Mouse (Mus musculus) kidney, adult 2 months (tissue): Measurements from ENCODE around the gene Grk4. TPM values are rescaled to one million over a fixed set of nuclear protein-coding genes. Genes with fewer than 3 reads are reported as not detected.

Experiments used
- DNase-seq: peaks from one replicate; pipeline ENCODE4 v3.0.0; 2021
- H3K27ac ChIP-seq: fragments of 200-500 bp; 2 replicates; pipeline ENCODE4 v1.5.1; 2012; ENCODE audit warnings: low read depth, low read length, control low read depth, inconsistent platforms; ENCODE audit not compliant: insufficient read depth
- H3K27me3 ChIP-seq: fragments of 200-500 bp; replicated peaks from 2 replicates; pipeline ENCODE4 v1.6.1; 2012; ENCODE audit warnings: mild to moderate bottlenecking, moderate library complexity, low read length, inconsistent platforms; ENCODE audit not compliant: control insufficient read depth, insufficient read depth
- H3K36me3 ChIP-seq: fragments of 200-500 bp; 2 replicates; pipeline ENCODE4 v1.6.1; 2012; ENCODE audit warnings: mild to moderate bottlenecking, moderate library complexity, low read length, inconsistent platforms; ENCODE audit not compliant: control insufficient read depth, insufficient read depth
- H3K4me1 ChIP-seq: fragments of 200-500 bp; 2 replicates; pipeline ENCODE4 v1.6.1; 2011; ENCODE audit warnings: low read length; ENCODE audit not compliant: control insufficient read depth, insufficient read depth
- H3K4me3 ChIP-seq: fragments of 200-500 bp; 2 replicates; pipeline ENCODE4 v1.5.1; 2011; ENCODE audit warnings: mild to moderate bottlenecking, low read depth, low read length, control low read depth; ENCODE audit not compliant: insufficient read depth
- CTCF ChIP-seq: fragments of 200-500 bp; conservative IDR thresholded peaks from 2 replicates; pipeline ENCODE4 v1.5.1; 2011; ENCODE audit warnings: low read depth, mild to moderate bottlenecking, control low read depth, low read length, moderate library complexity, mixed read lengths; ENCODE audit not compliant: insufficient read depth, insufficient read length
- POLR2A ChIP-seq: fragments of 200-500 bp; IDR thresholded peaks from one replicate; pipeline ENCODE4 v1.6.1; 2011; ENCODE audit warnings: low read depth, low read length, control low read depth
- whole genome bisulfite sequencing: fragments of 180-500 bp; shearing (Covaris S2); methylation state at CpG from one replicate; pipeline ENCODE4 v1.1.7; 2018; 5-methylcytosine and 5-hydroxymethylcytosine counted together
- polyA plus RNA-seq: library from polyadenylated mRNA; depleted of rRNA; stranded (reverse); fragments of >200 nt; gene quantifications from 2 replicates; pipeline ENCODE4 v1.2.3, GENCODE M21; 2012

The Grk4 gene
- polyA plus RNA-seq, 1 experiment = 0.84 TPM

GRCm38 (mm10) chr5:34660591-34661130 lies 482 bp downstream of the Grk4 start:
- peaks cover 2% of the 10 kb centered on the region; the same call in 1 of the 2 replicates for H3K36me3 ChIP-seq
- TF ChIP-seq CTCF = no peak
- TF ChIP-seq POLR2A = no peak
- H3K27ac ChIP-seq = peak overlapping the region; percentile 62
- under 1% methylated on average over 57 of the region's 57 CpGs for WGBS
- no peaks in the 10 kb centered on the region for H3K27me3 ChIP-seq
- peak overlapping the region; percentile 73 for H3K4me3 ChIP-seq
- peak; percentile 50 for DNase-seq
- H3K4me1 ChIP-seq = peaks cover 3% of the 10 kb centered on the region; the same call in 1 of the 2 replicates

- H3K4me3 ChIP-seq = no peak overlapping the region
- H3K27me3 ChIP-seq = no peaks in the 10 kb centered on the region
- H3K4me1 ChIP-seq = peaks cover 3% of the 10 kb centered on the region; the same call in 1 of the 2 replicates
- H3K27ac ChIP-seq = no peak overlapping the region
- DNase-seq = no peak
- no peak for TF ChIP-seq POLR2A
- no peak for TF ChIP-seq CTCF
- 73% methylated on average over 4 of the region's 4 CpGs for WGBS
- H3K36me3 ChIP-seq = no peaks in the 10 kb centered on the region
Observed at GRCm38 (mm10) chr5:34661909-34662308, 1.7 kb downstream of the Grk4 start.

DNA sequence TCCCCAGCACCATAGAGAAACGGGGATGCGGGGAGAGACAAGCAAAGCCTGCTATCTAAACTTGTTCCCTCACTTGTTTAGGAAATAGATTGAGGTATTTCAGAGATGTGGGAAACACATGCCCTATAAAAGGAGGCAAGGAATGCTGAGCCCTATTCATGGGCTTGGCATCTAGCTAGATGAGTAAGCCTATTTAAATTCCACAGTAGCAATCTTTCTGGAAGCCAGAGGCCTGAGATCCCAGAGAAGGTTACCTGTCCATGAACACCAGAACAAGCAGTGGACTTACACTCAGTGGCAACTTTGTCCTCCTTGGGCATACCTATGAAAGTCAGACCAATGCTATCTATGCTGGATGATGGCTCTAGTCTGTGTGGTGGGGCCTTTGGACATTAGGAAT lies 3.1 kb downstream of the Grk4 start:
- Histone ChIP-seq H3K4me1 (peaks cover 3% of the 10 kb centered on the region; the same call in 1 of the 2 replicates), H3K36me3 (no peaks in the 10 kb centered on the region), H3K27ac (no peak overlapping the region), H3K4me3 (no peak overlapping the region), H3K27me3 (no peaks in the 10 kb centered on the region)
- TF ChIP-seq CTCF = no peak
- no peak for TF ChIP-seq POLR2A
- no peak for DNase-seq
- WGBS = 94% methylated on average over 2 of the region's 2 CpGs

DNA sequence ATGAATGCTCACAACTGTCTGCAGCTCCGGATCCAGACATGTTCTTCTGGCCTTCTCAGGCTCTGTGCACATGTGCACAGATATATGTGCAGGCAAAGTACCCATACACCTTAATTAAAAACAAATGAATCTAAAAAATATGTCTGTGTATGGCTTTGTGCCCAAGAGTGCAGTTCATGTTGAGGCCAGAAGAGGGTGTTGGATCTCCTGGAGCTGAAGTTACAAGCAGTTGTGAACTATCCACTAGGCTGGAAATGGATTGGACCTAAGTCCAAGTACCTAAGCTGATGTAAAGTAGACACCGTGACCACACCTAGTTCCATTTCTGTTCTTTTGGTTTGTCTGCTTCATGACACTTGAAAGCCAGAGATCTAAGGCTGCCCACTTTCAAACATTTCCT lies 9.3 kb downstream of the Grk4 start:
- peaks cover 6% of the 10 kb centered on the region; the same call in 1 of the 2 replicates for H3K4me1 ChIP-seq
- no peaks in the 10 kb centered on the region for H3K27me3 ChIP-seq
- H3K4me3 ChIP-seq = no peak overlapping the region
- TF ChIP-seq POLR2A (no peak), CTCF (peak; percentile 31; the same call in 1 of the 2 replicates)
- H3K36me3 ChIP-seq = no peaks in the 10 kb centered on the region
- peak; percentile 25 for DNase-seq
- 79% methylated on average over 2 of the region's 2 CpGs for WGBS
- no peak overlapping the region for H3K27ac ChIP-seq

DNA sequence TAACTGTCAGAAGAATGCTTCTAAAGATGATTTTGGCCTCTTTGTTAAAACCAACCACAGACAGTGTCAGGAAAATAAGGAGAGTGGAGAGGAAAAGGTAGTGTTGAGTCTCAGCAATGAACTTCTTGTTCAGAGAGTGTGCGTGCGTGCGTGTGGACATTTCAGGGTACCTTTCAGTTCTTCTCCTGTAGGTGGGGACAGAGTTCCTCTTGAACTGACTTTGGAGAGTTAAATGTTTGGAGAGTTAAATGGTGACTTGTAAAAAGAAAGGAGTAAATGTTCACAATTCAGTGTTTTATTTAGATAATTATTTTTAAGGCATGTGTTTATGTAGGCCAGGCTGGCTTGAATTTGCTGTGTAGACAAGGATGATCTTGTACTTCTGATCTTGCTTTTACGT lies 10.1 kb downstream of the Grk4 start:
- no peaks in the 10 kb centered on the region for H3K27me3 ChIP-seq
- peaks cover 6% of the 10 kb centered on the region; the same call in 1 of the 2 replicates for H3K4me1 ChIP-seq
- peak; percentile 48; the same call in 1 of the 2 replicates for TF ChIP-seq CTCF
- TF ChIP-seq POLR2A = no peak
- no peak overlapping the region for H3K4me3 ChIP-seq
- DNase-seq = peak; percentile 54
- 68% methylated on average over 4 of the region's 4 CpGs for WGBS
- no peak overlapping the region for H3K27ac ChIP-seq
- H3K36me3 ChIP-seq = no peaks in the 10 kb centered on the region

DNA sequence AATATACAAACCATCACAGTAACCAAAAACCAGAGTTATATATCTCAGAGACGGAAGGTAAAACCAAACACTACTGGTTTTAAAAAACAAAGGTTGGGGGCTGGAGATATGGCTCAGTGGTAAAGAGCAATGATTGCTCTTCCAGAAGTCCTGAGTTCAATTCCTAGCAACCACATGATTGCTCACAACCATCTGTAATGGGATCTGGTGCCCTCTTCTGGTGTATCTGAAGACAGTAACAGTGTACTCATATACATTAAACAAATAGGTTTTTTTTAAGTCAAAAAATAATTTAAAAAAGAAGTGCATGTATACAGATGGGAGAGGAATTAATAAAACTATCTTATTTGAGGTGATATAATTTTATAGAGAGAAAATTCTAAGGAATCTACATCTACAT lies 29.7 kb downstream of the Grk4 start:
- no peak for DNase-seq
- no peaks in the 10 kb centered on the region for H3K36me3 ChIP-seq
- no peaks in the 10 kb centered on the region for H3K27me3 ChIP-seq
- H3K27ac ChIP-seq = no peak overlapping the region
- 93% methylated on average over 1 of the region's 1 CpGs for WGBS
- H3K4me3 ChIP-seq = no peak overlapping the region
- TF ChIP-seq CTCF (no peak), POLR2A (no peak)
- no peaks in the 10 kb centered on the region for H3K4me1 ChIP-seq

- Histone ChIP-seq H3K4me3 (no peak overlapping the region), H3K4me1 (no peaks in the 10 kb centered on the region), H3K36me3 (no peaks in the 10 kb centered on the region), H3K27ac (no peak overlapping the region), H3K27me3 (no peaks in the 10 kb centered on the region)
- WGBS = 76% methylated on average over 2 of the region's 2 CpGs
- no peak for DNase-seq
- TF ChIP-seq POLR2A = no peak
- no peak for TF ChIP-seq CTCF
Observed at GRCm38 (mm10) chr5:34692782-34693181, 32.6 kb downstream of the Grk4 start.
